Mouse (Mus musculus) E14TG2a.4 (cell line): ENCODE data around the gene Ppp1r10.
"Not testable (repeated sequence)": the region's sequence is repeated elsewhere in the genome, so short reads cannot be mapped to it uniquely, and the experiment has no call there.

Experiments
- H3K27me3 ChIP-seq: 2 replicates; pipeline ENCODE4 v1.6.1; 2014; ENCODE audit warnings: low read length, control low read depth; ENCODE audit not compliant: insufficient read depth
- H3K36me3 ChIP-seq: 2 replicates; pipeline ENCODE4 v1.6.1; 2014; ENCODE audit warnings: low read length, control low read depth; ENCODE audit not compliant: insufficient read depth
- H3K4me1 ChIP-seq: replicated peaks from 2 replicates; pipeline ENCODE4 v1.6.1; 2014; ENCODE audit warnings: low read depth, low read length, control low read depth
- H3K4me3 ChIP-seq: replicated peaks from 2 replicates; pipeline ENCODE4 v1.5.1; 2014; ENCODE audit warnings: mild to moderate bottlenecking, low read length
- H3K9me3 ChIP-seq: 2 replicates; pipeline ENCODE4 v1.6.1; 2014; ENCODE audit warnings: low read length, control low read depth
- CTCF ChIP-seq: conservative IDR thresholded peaks from 2 replicates; pipeline ENCODE4 v1.5.1; 2014; ENCODE audit warnings: low read length
- NANOG ChIP-seq: IDR thresholded peaks from 2 replicates; pipeline ENCODE4 v1.6.1; 2014; ENCODE audit warnings: borderline replicate concordance, low read length, mixed read lengths
- POU5F1 ChIP-seq: IDR thresholded peaks from 2 replicates; pipeline ENCODE4 v1.6.1; 2014; ENCODE audit warnings: low read length, borderline replicate concordance

Ppp1r10 gene

GRCm38 (mm10) chr17:35920862-35921562 lies 4.8 kb downstream of the Ppp1r10 start:
- TF ChIP-seq CTCF (peak; percentile 70), NANOG (no peak)
- Histone ChIP-seq H3K36me3 (peaks cover 78% of the 10 kb centered on the region), H3K9me3 (no peaks in the 10 kb centered on the region), H3K4me3 (no peak overlapping the region), H3K27me3 (no peaks in the 10 kb centered on the region), H3K4me1 (peaks cover 42% of the 10 kb centered on the region)

- Histone ChIP-seq H3K4me1 (peaks cover 47% of the 10 kb centered on the region), H3K9me3 (no peaks in the 10 kb centered on the region), H3K36me3 (peaks cover 85% of the 10 kb centered on the region), H3K4me3 (no peak overlapping the region), H3K27me3 (no peaks in the 10 kb centered on the region)
- no peak for TF ChIP-seq POU5F1
- TF ChIP-seq CTCF = no peak
- no peak for TF ChIP-seq NANOG
Measured at GRCm38 (mm10) chr17:35921710-35922109, 5.5 kb downstream of the Ppp1r10 start.

GRCm38 (mm10) chr17:35922566-35922965 lies 6.3 kb downstream of the Ppp1r10 start:
- H3K36me3 ChIP-seq = peaks cover 87% of the 10 kb centered on the region
- TF ChIP-seq POU5F1 (no peak), NANOG (no peak), CTCF (no peak)
- H3K4me3 ChIP-seq = no peak overlapping the region
- H3K9me3 ChIP-seq = no peaks in the 10 kb centered on the region
- H3K27me3 ChIP-seq = no peaks in the 10 kb centered on the region
- H3K4me1 ChIP-seq = peaks cover 47% of the 10 kb centered on the region

GRCm38 (mm10) chr17:35923281-35923680 lies 7.0 kb downstream of the Ppp1r10 start:
- Histone ChIP-seq H3K36me3 (peaks cover 90% of the 10 kb centered on the region), H3K4me3 (no peak overlapping the region), H3K4me1 (peaks cover 50% of the 10 kb centered on the region), H3K9me3 (no peaks in the 10 kb centered on the region), H3K27me3 (no peaks in the 10 kb centered on the region)
- TF ChIP-seq NANOG (no peak), CTCF (no peak), POU5F1 (no peak)

GRCm38 (mm10) chr17:35927471-35927870 lies 11.2 kb downstream of the Ppp1r10 start:
- H3K27me3 ChIP-seq = no peaks in the 10 kb centered on the region
- TF ChIP-seq POU5F1 (no peak), NANOG (no peak), CTCF (no peak)
- peaks cover 18% of the 10 kb centered on the region for H3K4me1 ChIP-seq
- no peak overlapping the region for H3K4me3 ChIP-seq
- H3K36me3 ChIP-seq = peaks cover 96% of the 10 kb centered on the region
- H3K9me3 ChIP-seq = no peaks in the 10 kb centered on the region

GRCm38 (mm10) chr17:35929534-35929933 lies 13.3 kb downstream of the Ppp1r10 start:
- Histone ChIP-seq H3K36me3 (peaks cover 80% of the 10 kb centered on the region), H3K9me3 (no peaks in the 10 kb centered on the region), H3K4me3 (no peak overlapping the region), H3K27me3 (no peaks in the 10 kb centered on the region), H3K4me1 (peaks cover 14% of the 10 kb centered on the region)
- no peak for TF ChIP-seq POU5F1
- TF ChIP-seq NANOG = no peak
- no peak for TF ChIP-seq CTCF

GRCm38 (mm10) chr17:35930627-35931026 lies 14.4 kb downstream of the Ppp1r10 start:
- Histone ChIP-seq H3K27me3 (no peaks in the 10 kb centered on the region), H3K36me3 (peaks cover 69% of the 10 kb centered on the region), H3K4me1 (peaks cover 18% of the 10 kb centered on the region), H3K4me3 (no peak overlapping the region), H3K9me3 (no peaks in the 10 kb centered on the region)
- TF ChIP-seq POU5F1 = no peak
- TF ChIP-seq CTCF = no peak

GRCm38 (mm10) chr17:35932608-35933007 lies 16.4 kb downstream of the Ppp1r10 start:
- H3K27me3 ChIP-seq = no peaks in the 10 kb centered on the region
- TF ChIP-seq POU5F1 (no peak), NANOG (no peak), CTCF (no peak)
- H3K36me3 ChIP-seq = peaks cover 49% of the 10 kb centered on the region
- H3K9me3 ChIP-seq = no peaks in the 10 kb centered on the region
- H3K4me3 ChIP-seq = no peak overlapping the region
- peaks cover 26% of the 10 kb centered on the region for H3K4me1 ChIP-seq

- H3K27me3 ChIP-seq, H3K9me3 ChIP-seq: not testable (repeated sequence)
- Histone ChIP-seq H3K36me3 (peaks cover 18% of the 10 kb centered on the region), H3K4me3 (peak overlapping the region; percentile 76), H3K4me1 (peaks cover 43% of the 10 kb centered on the region)
Measured at GRCm38 (mm10) chr17:35935763-35936162, 19.5 kb downstream of the Ppp1r10 start.
